Mouse (Mus musculus) liver, postnatal 0 days (tissue): ENCODE results near the gene Fhit. TPM values are rescaled to one million over a fixed set of nuclear protein-coding genes. Genes with fewer than 3 reads are reported as not detected.

Source experiments
- ATAC-seq: fragments of 200-750 bp; cut with Nextera tagmentation; 2 replicates; pipeline ENCODE4 v1.8.0; 2017; ENCODE audit warnings: mild to moderate bottlenecking, moderate library complexity
- DNase-seq: peaks from one replicate; pipeline ENCODE4 v3.0.0-alpha.2; 2016
- H3K27ac ChIP-seq: fragments of 300-500 bp; sonication (generic); 2 replicates; pipeline ENCODE4 v1.5.1; 2014; ENCODE audit warnings: antibody characterized with exemption, moderate library complexity, mild to moderate bottlenecking, low read depth
- H3K27me3 ChIP-seq: fragments of 300-500 bp; sonication (generic); 2 replicates; pipeline ENCODE4 v1.6.1; 2014; ENCODE audit warnings: low read length, control low read depth, mixed read lengths; ENCODE audit not compliant: insufficient read depth
- H3K36me3 ChIP-seq: fragments of 300-500 bp; sonication (generic); replicated peaks from 2 replicates; pipeline ENCODE4 v1.6.1; 2014; ENCODE audit warnings: mild to moderate bottlenecking, control low read depth, low read length, moderate library complexity, mixed read lengths; ENCODE audit not compliant: insufficient read depth
- H3K4me1 ChIP-seq: fragments of 300-500 bp; sonication (generic); 2 replicates; pipeline ENCODE4 v1.6.1; 2014; ENCODE audit warnings: antibody characterized with exemption, mild to moderate bottlenecking, control low read depth; ENCODE audit not compliant: insufficient read depth
- H3K4me2 ChIP-seq: fragments of 300-500 bp; sonication (generic); 2 replicates; pipeline ENCODE4 v1.6.1; 2014; ENCODE audit warnings: low read depth, mild to moderate bottlenecking, low read length, moderate library complexity, mixed read lengths
- H3K4me3 ChIP-seq: fragments of 300-500 bp; sonication (generic); 2 replicates; pipeline ENCODE4 v1.5.1; 2014; ENCODE audit warnings: low read depth, low read length
- H3K9ac ChIP-seq: fragments of 300-500 bp; sonication (generic); replicated peaks from 2 replicates; pipeline ENCODE4 v1.6.1; 2014; ENCODE audit warnings: mild to moderate bottlenecking, moderate library complexity
- H3K9me3 ChIP-seq: fragments of 300-500 bp; sonication (generic); 2 replicates; pipeline ENCODE4 v1.6.1; 2016; ENCODE audit warnings: mild to moderate bottlenecking, control low read depth, low read length, mixed read lengths
- CTCF ChIP-seq: sonication (generic); IDR thresholded peaks from 2 replicates; pipeline ENCODE4 v1.5.1; 2016; ENCODE audit warnings: antibody characterized with exemption, low read depth
- EP300 ChIP-seq: IDR thresholded peaks from 2 replicates; pipeline ENCODE4 v1.6.1; 2016; ENCODE audit warnings: antibody characterized with exemption, low read depth, mild to moderate bottlenecking
- WGBS: fragments of 180-500 bp; shearing (Covaris S2); extraction: QIAGEN DNeasy Blood & Tissue Kit; methylation state at CpG from one replicate; pipeline ENCODE4 v1.1.7; 2014; ENCODE audit not compliant: insufficient replicate concordance; 5-methylcytosine and 5-hydroxymethylcytosine counted together
- polyA plus RNA-seq: library from polyadenylated mRNA; unstranded; fragments of >200 nt; fragmentation: Nextera tagmentation; extraction: Ambion mirVana; gene quantifications from 2 replicates; pipeline ENCODE4 v1.2.1, GENCODE M21; 2015

Gene Fhit
- polyA plus RNA-seq, 1 experiment from 2014 or later, result 8.1 TPM

- TF ChIP-seq EP300 (no peak), CTCF (no peak)
- Histone ChIP-seq H3K9me3 (no peaks in the 10 kb centered on the region), H3K9ac (no peak overlapping the region), H3K4me1 (no peaks in the 10 kb centered on the region), H3K27ac (no peak overlapping the region), H3K4me3 (no peak overlapping the region), H3K36me3 (no peaks in the 10 kb centered on the region), H3K27me3 (no peaks in the 10 kb centered on the region), H3K4me2 (no peak overlapping the region)
- 28% methylated on average over 6 of the region's 6 CpGs for WGBS
- no peak for DNase-seq
- no peak for ATAC-seq
These were observed 1606.0 kb downstream of the Fhit start for GRCm38 (mm10) chr14:9555807-9556206.

- H3K9ac ChIP-seq, result no peak overlapping the region
- ATAC-seq, result no peak
These were observed 1609.7 kb downstream of the Fhit start for GRCm38 (mm10) chr14:9552149-9552548.

GRCm38 (mm10) chr14:9547952-9548351 is 1613.9 kb downstream of the Fhit start:
- no peak overlapping the region for H3K4me3 ChIP-seq
- no peak overlapping the region for H3K9ac ChIP-seq
- DNase-seq (no peak), ATAC-seq (no peak; the same call in 1 of the 2 replicates)
- H3K36me3 ChIP-seq, result no peaks in the 10 kb centered on the region
- TF ChIP-seq EP300 (no peak), CTCF (no peak)
- no peak overlapping the region for H3K27ac ChIP-seq
- H3K4me2 ChIP-seq, result no peak overlapping the region
- H3K27me3 ChIP-seq, result no peaks in the 10 kb centered on the region
- no peaks in the 10 kb centered on the region for H3K9me3 ChIP-seq
- H3K4me1 ChIP-seq, result no peaks in the 10 kb centered on the region
- WGBS, result 46% methylated on average over 1 of the region's 1 CpGs

More at GRCm38 (mm10) chr14:9552149-9552548, 1609.7 kb downstream of the Fhit start:
- no peaks in the 10 kb centered on the region for H3K36me3 ChIP-seq
- TF ChIP-seq CTCF, result no peak
- no peak for TF ChIP-seq EP300
- no peak overlapping the region for H3K4me2 ChIP-seq
- no peaks in the 10 kb centered on the region for H3K4me1 ChIP-seq
- H3K27ac ChIP-seq, result no peak overlapping the region
- DNase-seq, result no peak
- no peaks in the 10 kb centered on the region for H3K27me3 ChIP-seq
- H3K4me3 ChIP-seq, result no peak overlapping the region
- H3K9me3 ChIP-seq, result no peaks in the 10 kb centered on the region

DNA sequence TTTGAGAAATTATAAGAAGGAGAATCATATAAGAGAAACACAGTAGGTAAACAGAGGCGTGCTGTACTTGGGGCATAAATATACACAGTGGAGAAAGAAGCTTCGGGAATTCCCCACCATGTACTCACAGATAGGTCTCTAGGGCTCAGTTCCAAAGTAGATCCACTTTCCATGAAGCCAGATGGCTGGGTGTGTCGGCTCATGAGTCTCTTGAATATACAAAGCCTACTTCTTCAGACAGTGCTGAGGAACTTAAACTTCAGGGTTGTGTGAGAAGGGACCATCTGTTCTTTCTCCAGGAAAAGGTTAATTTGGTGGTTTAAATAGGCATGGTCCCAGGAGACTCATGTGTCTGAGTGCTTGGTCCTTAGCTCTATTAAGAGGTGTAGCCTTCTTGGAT is 1617.5 kb downstream of the Fhit start:
- Histone ChIP-seq H3K27ac (no peak overlapping the region), H3K4me1 (no peaks in the 10 kb centered on the region), H3K9ac (no peak overlapping the region), H3K27me3 (no peaks in the 10 kb centered on the region), H3K4me3 (no peak overlapping the region), H3K9me3 (no peaks in the 10 kb centered on the region), H3K36me3 (no peaks in the 10 kb centered on the region), H3K4me2 (no peak overlapping the region)
- 64% methylated on average over 3 of the region's 3 CpGs for WGBS
- no peak for TF ChIP-seq CTCF
- no peak for TF ChIP-seq EP300
- DNase-seq, result no peak
- no peak for ATAC-seq

DNA sequence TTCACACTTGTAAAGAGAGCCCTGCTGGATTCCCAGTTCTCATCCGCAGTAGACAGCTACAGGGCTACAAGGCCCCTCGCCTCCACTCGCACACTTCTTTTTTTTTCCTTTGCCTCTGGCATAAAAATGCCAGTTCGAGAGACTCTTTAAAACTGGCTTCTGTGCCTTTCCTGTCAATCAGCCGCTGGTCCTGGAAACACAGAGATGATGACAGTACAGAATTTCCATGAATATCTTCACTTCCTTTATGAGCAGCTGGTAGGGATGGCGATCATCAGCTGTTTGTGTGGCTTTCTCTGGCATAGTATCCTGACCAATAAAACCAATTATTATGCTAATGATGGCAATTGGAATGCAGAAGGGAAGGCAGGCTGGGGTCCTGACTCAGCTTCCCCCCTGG is 1626.3 kb downstream of the Fhit start:
- H3K9me3 ChIP-seq, result no peaks in the 10 kb centered on the region
- TF ChIP-seq CTCF, result no peak
- no peak for TF ChIP-seq EP300
- H3K27ac ChIP-seq, result no peak overlapping the region
- no peak overlapping the region for H3K4me3 ChIP-seq
- DNase-seq (no peak), ATAC-seq (no peak)
- no peaks in the 10 kb centered on the region for H3K4me1 ChIP-seq
- no peak overlapping the region for H3K9ac ChIP-seq
- 65% methylated on average over 6 of the region's 6 CpGs for WGBS
- no peaks in the 10 kb centered on the region for H3K36me3 ChIP-seq
- H3K27me3 ChIP-seq, result no peaks in the 10 kb centered on the region
- H3K4me2 ChIP-seq, result no peak overlapping the region

- no peak for DNase-seq
- Histone ChIP-seq H3K4me1 (no peaks in the 10 kb centered on the region), H3K36me3 (no peaks in the 10 kb centered on the region), H3K27me3 (no peaks in the 10 kb centered on the region), H3K4me2 (no peak overlapping the region), H3K9ac (no peak overlapping the region), H3K27ac (no peak overlapping the region), H3K9me3 (no peaks in the 10 kb centered on the region), H3K4me3 (no peak overlapping the region)
- ATAC-seq, result no peak
- TF ChIP-seq EP300 (no peak), CTCF (no peak)
- 79% methylated on average over 4 of the region's 4 CpGs for WGBS
These were observed 1632.6 kb downstream of the Fhit start for GRCm38 (mm10) chr14:9529247-9529646.

GRCm38 (mm10) chr14:9526136-9526535 is 1635.7 kb downstream of the Fhit start:
- Histone ChIP-seq H3K9me3 (no peaks in the 10 kb centered on the region), H3K36me3 (no peaks in the 10 kb centered on the region), H3K4me3 (no peak overlapping the region), H3K4me1 (no peaks in the 10 kb centered on the region), H3K4me2 (no peak overlapping the region), H3K27me3 (no peaks in the 10 kb centered on the region), H3K9ac (no peak overlapping the region), H3K27ac (no peak overlapping the region)
- ATAC-seq (no peak), DNase-seq (no peak)
- 74% methylated on average over 3 of the region's 3 CpGs for WGBS
- TF ChIP-seq EP300 (no peak), CTCF (no peak)
